Mouse (Mus musculus): ENCODE measurements around the gene Acot2. TPM values are rescaled to one million over a fixed set of nuclear protein-coding genes. Genes with fewer than 3 reads are reported as not detected.
"Not testable (repeated sequence)": the region's sequence is repeated elsewhere in the genome, so short reads cannot be mapped to it uniquely, and the experiment has no call there.

The Acot2 gene
- polyA plus RNA-seq, 1 experiment = 67.3 TPM

- no peaks in the 10 kb centered on the region for H3K4me1 ChIP-seq (ENCODE audit: control insufficient read depth, insufficient read depth, insufficient read length, low read length)
- H3K4me3 ChIP-seq (ENCODE audit: insufficient read depth, low read depth, low read length) = no peak overlapping the region
- no peak overlapping the region for H3K27ac ChIP-seq (replicated peaks; ENCODE audit: low read depth, low read length)
Observed at GRCm38 (mm10) chr12:84011251-84012040, 23.8 kb downstream of the Acot2 start.

- peaks cover 3% of the 10 kb centered on the region; the same call in 1 of the 2 replicates for H3K4me1 ChIP-seq (ENCODE audit: control insufficient read depth, insufficient read depth, insufficient read length, low read length)
- no peak overlapping the region for H3K4me3 ChIP-seq (ENCODE audit: insufficient read depth, low read depth, low read length)
- H3K27ac ChIP-seq (replicated peaks; ENCODE audit: low read depth, low read length) = no peak overlapping the region
Observed at GRCm38 (mm10) chr12:84013130-84013529, 25.5 kb downstream of the Acot2 start.

DNA sequence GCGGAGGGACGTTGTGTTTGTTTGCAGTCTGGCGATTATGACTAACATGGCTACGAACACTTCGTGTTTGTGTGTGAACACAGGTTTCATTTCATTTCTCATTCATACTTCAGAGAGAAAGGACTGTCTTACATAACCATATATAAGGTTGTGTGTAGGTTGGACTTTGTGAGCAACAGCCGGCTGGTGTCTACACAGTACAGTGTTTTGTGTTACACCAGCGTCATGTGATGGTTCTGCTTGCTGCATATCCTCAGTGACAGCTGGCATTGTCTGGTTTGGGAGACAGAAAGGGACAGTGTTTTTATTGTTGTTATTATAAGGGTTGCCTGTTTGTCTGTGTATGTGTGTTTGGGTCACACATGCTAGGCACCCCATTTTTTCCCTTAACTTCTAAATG is 26.0 kb downstream of the Acot2 start:
- no peak overlapping the region for H3K27ac ChIP-seq (replicated peaks; ENCODE audit: low read depth, low read length)
- peaks cover 3% of the 10 kb centered on the region; the same call in 1 of the 2 replicates for H3K4me1 ChIP-seq (ENCODE audit: control insufficient read depth, insufficient read depth, insufficient read length, low read length)
- no peak overlapping the region for H3K4me3 ChIP-seq (ENCODE audit: insufficient read depth, low read depth, low read length)

- not testable (repeated sequence) for H3K4me1 ChIP-seq (ENCODE audit: control insufficient read depth, insufficient read depth, insufficient read length, low read length); H3K4me3 ChIP-seq (ENCODE audit: insufficient read depth, low read depth, low read length); H3K27ac ChIP-seq (replicated peaks; ENCODE audit: low read depth, low read length)
Observed at GRCm38 (mm10) chr12:84020528-84020927, 32.9 kb downstream of the Acot2 start.

GRCm38 (mm10) chr12:84022266-84022665 is 34.6 kb downstream of the Acot2 start:
- H3K4me3 ChIP-seq (ENCODE audit: insufficient read depth, low read depth, low read length); H3K27ac ChIP-seq (replicated peaks; ENCODE audit: low read depth, low read length); H3K4me1 ChIP-seq (ENCODE audit: control insufficient read depth, insufficient read depth, insufficient read length, low read length): not testable (repeated sequence)

DNA sequence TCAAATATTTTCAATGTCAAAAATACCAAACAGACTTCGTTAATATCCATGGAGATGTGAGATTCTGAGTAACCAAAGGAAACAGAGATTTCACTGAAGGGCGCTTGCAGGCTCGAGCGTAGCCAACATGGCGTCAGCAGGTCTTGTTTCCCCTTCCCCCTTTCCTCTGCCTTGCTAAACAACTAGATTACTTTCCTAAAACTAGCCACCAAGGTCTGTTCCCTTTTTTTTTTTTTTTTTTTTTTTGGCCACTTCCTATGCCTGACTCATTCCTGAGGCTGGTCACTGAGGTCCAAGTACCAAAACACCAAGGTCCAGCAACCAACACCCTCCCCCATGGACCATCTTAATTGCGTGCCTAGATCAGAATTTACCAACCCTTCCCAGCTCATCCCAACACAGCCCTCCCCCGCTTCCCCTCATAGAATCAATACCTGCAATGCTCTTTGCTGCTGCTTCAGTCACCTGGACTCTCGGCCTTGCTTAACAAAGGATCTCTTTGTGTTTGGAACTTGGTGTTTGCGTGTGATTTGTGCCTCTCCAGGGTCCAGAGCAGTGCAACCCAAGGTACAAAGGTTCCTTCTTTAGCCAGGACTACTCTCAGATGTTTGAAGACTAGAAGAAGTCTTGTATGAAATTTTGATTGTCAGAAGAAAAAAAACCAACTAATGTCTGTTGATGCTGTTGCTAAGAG is 35.5 kb downstream of the Acot2 start:
- Histone ChIP-seq H3K4me1 (ENCODE audit: control insufficient read depth, insufficient read depth, insufficient read length, low read length) (0 out of 2 replicates have a peak, but pooled peaks cover 2% of the 10 kb centered on the region), H3K27ac (replicated peaks; ENCODE audit: low read depth, low read length) (no peak overlapping the region)

DNA sequence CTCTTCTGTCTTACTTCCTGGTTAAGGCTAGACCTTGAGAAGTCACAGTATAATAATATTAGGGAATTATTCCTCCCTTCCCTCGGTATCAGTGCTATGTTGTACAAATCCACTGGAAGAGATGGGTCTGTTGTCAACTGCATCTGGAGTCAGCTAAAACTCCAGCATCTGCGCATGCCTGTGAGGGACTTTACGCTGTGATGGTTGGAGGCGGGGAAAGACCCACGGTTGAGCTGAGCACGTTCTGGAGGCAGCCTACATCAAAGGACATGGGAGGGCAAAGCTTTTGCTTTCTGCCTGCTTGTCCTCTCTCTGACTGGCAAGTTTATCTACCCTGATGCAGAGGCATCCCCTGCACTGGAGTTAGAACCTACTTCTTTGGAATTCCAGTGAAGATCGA is 38.2 kb downstream of the Acot2 start:
- H3K4me3 ChIP-seq (ENCODE audit: insufficient read depth, low read depth, low read length) = no peak overlapping the region
- no peak overlapping the region for H3K27ac ChIP-seq (replicated peaks; ENCODE audit: low read depth, low read length)
- H3K4me1 ChIP-seq (ENCODE audit: control insufficient read depth, insufficient read depth, insufficient read length, low read length) = no peaks in the 10 kb centered on the region

More for the DNA sequence above, 35.5 kb downstream of the Acot2 start:
- H3K4me3 ChIP-seq (ENCODE audit: insufficient read depth, low read depth, low read length) = no peak overlapping the region

- not testable (repeated sequence) for H3K27ac ChIP-seq (replicated peaks; ENCODE audit: low read depth, low read length); H3K4me1 ChIP-seq (ENCODE audit: control insufficient read depth, insufficient read depth, insufficient read length, low read length); H3K4me3 ChIP-seq (ENCODE audit: insufficient read depth, low read depth, low read length)
Observed at GRCm38 (mm10) chr12:84028328-84028727, 40.7 kb downstream of the Acot2 start.

DNA sequence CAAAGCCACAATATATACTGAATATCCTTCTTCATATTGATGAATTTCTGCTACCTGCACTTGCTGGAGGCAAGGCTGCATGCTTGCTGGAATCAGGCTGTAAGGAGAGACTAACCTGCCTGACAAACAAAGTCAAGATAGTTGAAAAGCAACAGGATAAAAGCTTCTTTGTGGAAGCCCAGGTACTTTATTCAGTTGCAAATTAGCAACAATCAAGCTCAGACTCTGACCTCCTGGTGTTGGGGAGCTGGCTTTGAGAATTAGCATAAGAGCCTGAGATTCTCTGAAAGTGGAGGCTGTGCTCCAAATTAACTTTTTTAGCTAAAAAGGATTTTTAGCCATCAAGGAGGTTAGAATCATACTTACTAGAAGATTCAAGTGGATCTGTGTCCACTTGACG is 41.4 kb downstream of the Acot2 start:
- not testable (repeated sequence) for H3K4me3 ChIP-seq (ENCODE audit: insufficient read depth, low read depth, low read length); H3K27ac ChIP-seq (replicated peaks; ENCODE audit: low read depth, low read length); H3K4me1 ChIP-seq (ENCODE audit: control insufficient read depth, insufficient read depth, insufficient read length, low read length)

GRCm38 (mm10) chr12:84030659-84031332 is 43.1 kb downstream of the Acot2 start:
- Histone ChIP-seq H3K4me3 (ENCODE audit: insufficient read depth, low read depth, low read length) (no peak overlapping the region), H3K27ac (replicated peaks; ENCODE audit: low read depth, low read length) (no peak overlapping the region), H3K4me1 (ENCODE audit: control insufficient read depth, insufficient read depth, insufficient read length, low read length) (no peaks in the 10 kb centered on the region; the same call in 1 of the 2 replicates)

DNA sequence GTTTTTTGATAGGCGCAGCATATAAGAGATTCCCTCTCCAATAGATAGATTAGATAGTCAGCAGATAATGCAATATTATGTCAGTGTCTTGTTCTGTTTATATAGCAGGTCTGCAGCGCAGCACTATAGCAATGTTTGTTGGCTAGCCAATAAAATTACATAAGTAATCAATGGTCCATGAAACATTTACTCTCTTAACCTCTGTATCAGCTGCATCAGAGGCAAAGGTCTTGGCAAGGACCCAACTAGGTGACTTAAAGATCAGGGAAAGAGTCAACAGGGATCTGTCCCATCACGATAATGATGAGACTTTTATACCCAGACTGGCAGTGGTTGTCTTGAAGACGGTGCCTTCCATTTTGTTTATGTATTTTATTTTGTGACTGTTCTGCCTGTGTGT is 45.2 kb downstream of the Acot2 start:
- H3K27ac ChIP-seq (replicated peaks; ENCODE audit: low read depth, low read length) = no peak overlapping the region

GRCm38 (mm10) chr12:84033302-84033701 is 45.6 kb downstream of the Acot2 start:
- H3K27ac ChIP-seq (replicated peaks; ENCODE audit: low read depth, low read length); H3K4me1 ChIP-seq (ENCODE audit: control insufficient read depth, insufficient read depth, insufficient read length, low read length); H3K4me3 ChIP-seq (ENCODE audit: insufficient read depth, low read depth, low read length): not testable (repeated sequence)

More for the DNA sequence above, 45.2 kb downstream of the Acot2 start:
- no peaks in the 10 kb centered on the region; the same call in 1 of the 2 replicates for H3K4me1 ChIP-seq (ENCODE audit: control insufficient read depth, insufficient read depth, insufficient read length, low read length)
- no peak overlapping the region for H3K4me3 ChIP-seq (ENCODE audit: insufficient read depth, low read depth, low read length)

DNA sequence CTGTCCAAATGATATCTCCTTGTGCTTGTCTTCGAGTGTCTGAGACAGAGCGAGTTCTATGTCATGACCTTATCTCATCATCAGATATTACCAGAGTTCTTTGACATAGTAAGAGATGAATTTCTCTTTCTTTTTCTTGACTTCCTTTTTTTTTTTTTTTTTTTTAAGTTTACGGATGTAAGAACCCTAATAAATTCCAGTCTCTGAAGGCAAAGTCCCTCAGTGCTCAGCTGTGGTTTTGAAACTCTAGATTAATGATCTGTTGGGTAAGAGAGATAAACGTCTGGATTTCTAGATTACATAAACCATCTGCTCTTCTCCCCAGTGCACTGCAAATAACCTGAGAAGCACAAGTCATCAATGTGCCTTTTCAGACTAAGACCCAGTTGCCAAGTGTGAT is 46.4 kb downstream of the Acot2 start:
- Histone ChIP-seq H3K27ac (replicated peaks; ENCODE audit: low read depth, low read length) (no peak overlapping the region), H3K4me1 (ENCODE audit: control insufficient read depth, insufficient read depth, insufficient read length, low read length) (no peaks in the 10 kb centered on the region; the same call in 1 of the 2 replicates), H3K4me3 (ENCODE audit: insufficient read depth, low read depth, low read length) (no peak overlapping the region)

DNA sequence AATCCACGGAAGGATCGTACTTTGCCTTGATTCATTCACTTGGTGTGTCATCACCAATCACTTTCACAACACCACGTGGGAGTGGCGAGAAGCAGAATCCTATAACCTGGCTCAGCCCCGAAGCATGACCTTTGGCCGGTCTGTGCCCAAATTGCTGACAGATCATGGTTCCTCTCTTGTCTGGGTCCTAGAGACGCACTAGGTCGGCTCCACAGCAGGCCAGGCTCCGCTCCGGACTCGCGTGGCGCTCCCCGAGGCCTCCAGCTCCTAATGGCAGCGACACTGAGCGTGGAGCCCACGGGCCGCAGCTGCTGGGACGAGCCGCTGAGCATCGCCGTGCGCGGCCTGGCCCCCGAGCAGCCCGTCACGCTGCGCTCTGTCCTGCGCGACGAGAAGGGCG is 50.6 kb downstream of the Acot2 start, which contains the start of gene Acot4:
Gene Acot4, plus strand, starts transcription at position 139 of the 400 bp plus-strand sequence.
- peak within 1 kb of the TSS; percentile 68 for H3K4me3 ChIP-seq (ENCODE audit: insufficient read depth, low read depth, low read length)
- H3K27ac ChIP-seq (replicated peaks; ENCODE audit: low read depth, low read length) = peak within 1 kb of the TSS; percentile 52
- H3K4me1 ChIP-seq (ENCODE audit: control insufficient read depth, insufficient read depth, insufficient read length, low read length) = not testable (repeated sequence)

- not testable (repeated sequence) for H3K4me1 ChIP-seq (ENCODE audit: control insufficient read depth, insufficient read depth, insufficient read length, low read length)
- peak within 1 kb of the TSS; percentile 68 for H3K4me3 ChIP-seq (ENCODE audit: insufficient read depth, low read depth, low read length)
- peak within 1 kb of the TSS; percentile 52 for H3K27ac ChIP-seq (replicated peaks; ENCODE audit: low read depth, low read length)
Observed at GRCm38 (mm10) chr12:84038691-84039111, 51.0 kb downstream of the Acot2 start, which contains the start of gene Gm49366. Gene Gm49366, plus strand, starts transcription at chr12:84038935.
